Mouse (Mus musculus) midbrain, postnatal 0 days (tissue): ENCODE measurements around the gene Tbata. TPM values are rescaled to one million over a fixed set of nuclear protein-coding genes. Genes with fewer than 3 reads are reported as not detected.

ENCODE experiments used
- ATAC-seq: fragments of 200-750 bp; cut with Nextera tagmentation; 2 replicates; pipeline ENCODE4 v1.8.0; 2017; ENCODE audit warnings: moderate number of reproducible peaks, mild to moderate bottlenecking, moderate TSS enrichment, moderate library complexity; ENCODE audit not compliant: low FRiP score
- DNase-seq: peaks from one replicate; pipeline ENCODE4 v3.0.0-alpha.2; 2015; ENCODE audit warnings: low spot score
- H3K27ac ChIP-seq: fragments of 300-500 bp; sonication (generic); 2 replicates; pipeline ENCODE4 v1.5.1; 2014; ENCODE audit warnings: low read depth, mild to moderate bottlenecking, low read length, mixed read lengths
- H3K27me3 ChIP-seq: fragments of 300-500 bp; sonication (generic); 2 replicates; pipeline ENCODE4 v1.6.1; 2014; ENCODE audit warnings: low read length, control low read depth, mixed read lengths; ENCODE audit not compliant: insufficient read depth
- H3K36me3 ChIP-seq: fragments of 300-500 bp; sonication (generic); 2 replicates; pipeline ENCODE4 v1.6.1; 2014; ENCODE audit warnings: low read length, control low read depth, mixed read lengths; ENCODE audit not compliant: insufficient read depth
- H3K4me1 ChIP-seq: fragments of 300-500 bp; sonication (generic); 2 replicates; pipeline ENCODE4 v1.6.1; 2014; ENCODE audit warnings: mild to moderate bottlenecking, control low read depth, antibody characterized with exemption, low read length, mixed read lengths; ENCODE audit not compliant: insufficient read depth
- H3K4me2 ChIP-seq: fragments of 300-500 bp; sonication (generic); 2 replicates; pipeline ENCODE4 v1.6.1; 2014; ENCODE audit warnings: low read depth, mild to moderate bottlenecking, low read length, mixed read lengths; ENCODE audit not compliant: poor library complexity, severe bottlenecking
- H3K4me3 ChIP-seq: fragments of 300-500 bp; sonication (generic); 2 replicates; pipeline ENCODE4 v1.5.1; 2014; ENCODE audit warnings: low read depth, mild to moderate bottlenecking, low read length, moderate library complexity
- H3K9ac ChIP-seq: fragments of 300-500 bp; sonication (generic); replicated peaks from 2 replicates; pipeline ENCODE4 v1.6.1; 2014; ENCODE audit warnings: mild to moderate bottlenecking, low read length, moderate library complexity, mixed read lengths; ENCODE audit not compliant: poor library complexity, severe bottlenecking
- H3K9me3 ChIP-seq: fragments of 300-500 bp; sonication (generic); 2 replicates; pipeline ENCODE4 v1.6.1; 2016; ENCODE audit warnings: low read length, control low read depth
- CTCF ChIP-seq: IDR thresholded peaks from 2 replicates; pipeline ENCODE4 v1.5.1; 2016; ENCODE audit warnings: antibody characterized with exemption, mild to moderate bottlenecking
- WGBS: fragments of 180-500 bp; shearing (Covaris S2); extraction: QIAGEN DNeasy Blood & Tissue Kit; methylation state at CpG from one replicate; pipeline ENCODE4 v1.1.7; 2014; 5-methylcytosine and 5-hydroxymethylcytosine counted together
- polyA plus RNA-seq: library from polyadenylated mRNA; unstranded; fragments of >200 nt; fragmentation: Nextera tagmentation; extraction: Ambion mirVana; gene quantifications from 2 replicates; pipeline ENCODE4 v1.2.1, GENCODE M21; 2015
- total RNA-seq: library from RNA; depleted of rRNA; stranded (reverse); fragments of >200 nt; gene quantifications from 2 replicates; pipeline ENCODE4 v1.2.3, GENCODE M21; 2014

Tbata gene
- total and polyA plus RNA-seq, 2 experiments from 2014 or later = 0.11 TPM

DNA sequence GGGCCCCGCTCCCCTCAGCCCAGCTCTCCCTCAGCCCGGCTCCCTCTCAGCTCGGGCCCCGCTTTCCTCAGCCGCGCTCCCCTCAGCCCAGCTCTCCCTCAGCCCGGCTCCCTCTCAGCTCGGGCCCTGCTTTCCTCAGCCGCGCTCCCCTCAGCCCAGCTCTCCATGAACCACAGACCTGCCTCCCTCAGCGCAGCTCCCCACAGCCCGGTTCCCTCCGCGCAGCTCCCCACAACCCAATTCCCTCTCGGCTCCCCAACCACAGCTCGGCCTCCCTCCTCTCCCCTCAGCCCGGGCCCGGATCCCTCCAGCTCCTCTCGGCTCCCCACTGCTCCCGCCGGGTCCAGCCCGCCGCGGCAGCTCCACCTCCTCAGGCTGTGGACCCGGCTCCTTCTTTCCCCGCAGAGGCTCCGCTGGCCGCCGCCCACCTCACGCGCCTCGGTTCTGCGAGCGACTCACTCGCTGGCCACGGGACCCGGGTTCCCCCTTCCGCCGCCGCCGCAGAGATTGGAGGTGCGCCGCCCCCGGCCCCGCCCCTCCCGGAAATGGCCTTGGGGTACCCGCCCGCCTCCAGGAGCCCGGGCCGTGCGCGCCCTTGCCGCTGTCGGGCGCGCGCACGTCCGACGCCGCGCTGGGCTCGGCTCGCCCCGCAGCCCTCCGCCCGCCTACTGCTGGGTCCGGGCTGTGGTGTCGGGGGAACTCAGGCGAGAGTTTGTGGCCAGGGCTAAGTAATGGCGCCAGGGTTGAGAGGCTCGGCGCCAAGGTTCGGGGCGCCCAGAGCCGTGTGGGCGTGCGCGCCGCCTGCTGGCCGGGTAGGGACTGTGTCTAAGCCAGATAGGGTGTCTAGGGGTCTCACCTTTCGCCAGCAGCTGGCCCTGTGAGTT is 24.4 kb upstream of the Tbata start, which contains the start of gene Sgpl1:
Gene Sgpl1, minus strand, starts transcription at position 547 of the 884 bp plus-strand sequence.
- Histone ChIP-seq H3K4me1 (no peaks in the 10 kb centered on the region), H3K36me3 (no peaks in the 10 kb centered on the region), H3K27me3 (no peaks in the 10 kb centered on the region), H3K9ac (peak within 1 kb of the TSS; percentile 87), H3K27ac (peak within 1 kb of the TSS; percentile 90), H3K9me3 (no peaks in the 10 kb centered on the region), H3K4me2 (peak within 1 kb of the TSS; percentile 89), H3K4me3 (peak within 1 kb of the TSS; percentile 83)
- ATAC-seq (peak; percentile 86), DNase-seq (peak; percentile 94)
- 1% methylated on average over 74 of the region's 82 CpGs for WGBS
- TF ChIP-seq CTCF = peak; percentile 78

GRCm38 (mm10) chr10:61149476-61149875 is 22.3 kb upstream of the Tbata start:
- Histone ChIP-seq H3K9me3 (no peaks in the 10 kb centered on the region), H3K27ac (no peak overlapping the region), H3K9ac (no peak overlapping the region), H3K4me2 (no peak overlapping the region), H3K27me3 (no peaks in the 10 kb centered on the region), H3K4me1 (no peaks in the 10 kb centered on the region), H3K36me3 (no peaks in the 10 kb centered on the region), H3K4me3 (no peak overlapping the region)
- 86% methylated on average over 3 of the region's 3 CpGs for WGBS
- ATAC-seq (no peak), DNase-seq (no peak)
- TF ChIP-seq CTCF = no peak

- Histone ChIP-seq H3K4me3 (no peak overlapping the region), H3K9me3 (no peaks in the 10 kb centered on the region), H3K27me3 (no peaks in the 10 kb centered on the region), H3K9ac (no peak overlapping the region), H3K4me2 (no peak overlapping the region), H3K27ac (no peak overlapping the region), H3K4me1 (no peaks in the 10 kb centered on the region), H3K36me3 (no peaks in the 10 kb centered on the region)
- ATAC-seq (no peak), DNase-seq (no peak)
- no peak for TF ChIP-seq CTCF
- 55% methylated on average over 6 of the region's 6 CpGs for WGBS
Measured at GRCm38 (mm10) chr10:61150616-61151015, 21.1 kb upstream of the Tbata start.

DNA sequence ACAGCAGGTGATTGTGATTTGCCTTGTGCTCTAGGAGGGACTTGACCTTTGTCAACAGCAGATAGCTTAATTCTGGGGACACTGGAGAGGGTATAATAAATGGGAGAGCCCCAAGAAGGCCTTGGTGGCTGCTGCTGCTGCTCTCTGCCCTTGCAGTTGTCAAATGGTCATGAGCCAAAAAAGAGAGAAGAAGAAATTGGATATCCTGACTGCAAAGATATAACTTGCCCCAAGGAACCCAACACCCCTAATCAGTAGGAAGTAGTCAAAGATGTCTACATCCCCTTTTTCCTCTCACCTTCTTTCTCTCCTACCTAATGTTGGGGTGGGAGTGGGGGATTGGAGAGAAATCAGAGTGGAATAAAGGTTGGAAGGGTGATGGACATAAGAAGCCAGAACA is 19.6 kb upstream of the Tbata start:
- no peaks in the 10 kb centered on the region for H3K27me3 ChIP-seq
- no peak overlapping the region for H3K4me2 ChIP-seq
- ATAC-seq (no peak), DNase-seq (no peak)
- H3K36me3 ChIP-seq = no peaks in the 10 kb centered on the region
- no peak overlapping the region for H3K9ac ChIP-seq
- no peak for TF ChIP-seq CTCF
- no peak overlapping the region for H3K27ac ChIP-seq
- H3K4me3 ChIP-seq = no peak overlapping the region
- H3K9me3 ChIP-seq = no peaks in the 10 kb centered on the region
- no peaks in the 10 kb centered on the region for H3K4me1 ChIP-seq

GRCm38 (mm10) chr10:61155611-61156010 is 16.1 kb upstream of the Tbata start:
- ATAC-seq (no peak), DNase-seq (no peak)
- Histone ChIP-seq H3K9me3 (no peaks in the 10 kb centered on the region), H3K27me3 (no peaks in the 10 kb centered on the region), H3K4me2 (no peak overlapping the region), H3K9ac (no peak overlapping the region), H3K36me3 (no peaks in the 10 kb centered on the region), H3K27ac (no peak overlapping the region), H3K4me1 (no peaks in the 10 kb centered on the region), H3K4me3 (no peak overlapping the region)
- no peak for TF ChIP-seq CTCF
- 78% methylated on average over 3 of the region's 3 CpGs for WGBS

DNA sequence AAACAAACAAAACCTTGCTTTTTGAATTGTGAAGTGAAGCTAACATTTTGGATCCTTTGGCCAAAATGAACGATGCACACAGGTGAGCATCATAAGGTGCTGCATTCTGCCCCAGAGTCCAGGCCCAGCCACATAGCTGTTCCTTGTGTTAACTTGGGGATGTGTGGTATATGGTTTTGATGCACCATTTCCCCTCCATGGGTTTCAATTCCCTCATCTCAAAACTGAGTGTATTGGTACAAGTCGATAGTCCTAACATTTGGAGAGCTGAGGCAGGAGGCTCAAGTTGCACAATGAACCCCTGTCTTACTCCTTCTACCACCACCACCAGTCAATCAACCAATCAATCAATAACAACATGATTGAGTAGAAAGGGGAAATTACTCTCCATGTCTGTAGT is 15.3 kb upstream of the Tbata start:
- Histone ChIP-seq H3K9me3 (no peaks in the 10 kb centered on the region), H3K4me3 (no peak overlapping the region), H3K36me3 (no peaks in the 10 kb centered on the region), H3K27me3 (no peaks in the 10 kb centered on the region), H3K9ac (no peak overlapping the region), H3K4me1 (no peaks in the 10 kb centered on the region), H3K27ac (no peak overlapping the region), H3K4me2 (no peak overlapping the region)
- TF ChIP-seq CTCF = no peak
- no peak for DNase-seq
- ATAC-seq = no peak
- 91% methylated on average over 2 of the region's 2 CpGs for WGBS
